Mouse (Mus musculus) granulocyte monocyte progenitor cell, adult 5-6 weeks (primary cell): Measurements from ENCODE around the gene Dnaja4. TPM values are rescaled to one million over a fixed set of nuclear protein-coding genes. Genes with fewer than 3 reads are reported as not detected.

Experiments used
- ATAC-seq: replicated peaks from 2 replicates; pipeline ENCODE4 v1.8.0; 2016; ENCODE audit warnings: mild to moderate bottlenecking, moderate TSS enrichment, inconsistent platforms; ENCODE audit not compliant: poor library complexity, severe bottlenecking
- total RNA-seq, 2 experiments: library from RNA; stranded (forward) in 1 of 2; stranded (reverse) in 1 of 2; fragments of 200-712, 200-1000 nt in 1 of 2; fragments of >200 nt in 1 of 2; fragmentation: Nextera tagmentation in 1 of 2; gene quantifications; 2 replicates each; pipeline ENCODE4 v1.2.3; 2014 to 2017

Gene Dnaja4
- total RNA-seq, 2 experiments from 2014 or later, result 0.05 to 0.82 TPM

GRCm38 (mm10) chr9:54699087-54699344 is 343 bp downstream of the Dnaja4 start:
- peak; percentile 5; the same call in 1 of the 2 replicates for ATAC-seq

- ATAC-seq, result peak; percentile 54
Observed at GRCm38 (mm10) chr9:54699345-54700173, 886 bp downstream of the Dnaja4 start.

- peak; percentile 43 for ATAC-seq
Observed at GRCm38 (mm10) chr9:54700174-54700475, 1.5 kb downstream of the Dnaja4 start.

GRCm38 (mm10) chr9:54700746-54701145 is 2.1 kb downstream of the Dnaja4 start:
- no peak for ATAC-seq

GRCm38 (mm10) chr9:54702581-54702980 is 3.9 kb downstream of the Dnaja4 start:
- no peak for ATAC-seq

GRCm38 (mm10) chr9:54704361-54704760 is 5.7 kb downstream of the Dnaja4 start:
- no peak for ATAC-seq

GRCm38 (mm10) chr9:54705561-54705960 is 6.9 kb downstream of the Dnaja4 start:
- ATAC-seq, result no peak

GRCm38 (mm10) chr9:54707288-54707999 is 8.8 kb downstream of the Dnaja4 start:
- no peak for ATAC-seq

GRCm38 (mm10) chr9:54708085-54708484 is 9.4 kb downstream of the Dnaja4 start:
- ATAC-seq, result no peak

- no peak for ATAC-seq
Observed at GRCm38 (mm10) chr9:54715776-54716175, 17.1 kb downstream of the Dnaja4 start.

GRCm38 (mm10) chr9:54717527-54717926 is 18.9 kb downstream of the Dnaja4 start:
- no peak for ATAC-seq

GRCm38 (mm10) chr9:54722156-54722555 is 23.5 kb downstream of the Dnaja4 start:
- no peak for ATAC-seq

- ATAC-seq, result no peak
Observed at GRCm38 (mm10) chr9:54722596-54722995, 23.9 kb downstream of the Dnaja4 start.

- no peak for ATAC-seq
Observed at GRCm38 (mm10) chr9:54726315-54726714, 27.6 kb downstream of the Dnaja4 start.

GRCm38 (mm10) chr9:54732122-54732521 is 33.4 kb downstream of the Dnaja4 start:
- peak; percentile 41 for ATAC-seq

GRCm38 (mm10) chr9:54733921-54734638 is 35.4 kb downstream of the Dnaja4 start, which contains the start of gene Wdr61:
Wdr61 (minus strand) TSS chr9:54734519.
- peak; percentile 94 for ATAC-seq

GRCm38 (mm10) chr9:54734639-54735252 is 36.1 kb downstream of the Dnaja4 start:
- ATAC-seq, result no peak

- ATAC-seq, result peak; percentile 52
Observed at GRCm38 (mm10) chr9:54736284-54736701, 37.6 kb downstream of the Dnaja4 start.

GRCm38 (mm10) chr9:54738376-54738775 is 39.7 kb downstream of the Dnaja4 start:
- ATAC-seq, result no peak

GRCm38 (mm10) chr9:54743891-54744290 is 45.2 kb downstream of the Dnaja4 start:
- ATAC-seq, result peak; percentile 56
